19 mouse cellular contexts compared by ENCODE assay signal in genomic region chr10:64118833-64119232, GRCm38 (mm10). TPM values are rescaled to one million over a fixed set of nuclear protein-coding genes. Genes with fewer than 3 reads are reported as not detected.
"Had no signal": no experiment of that assay in that cellular context is flagged by ENCODE, and none has a peak within 500 bp of the region (broad histone marks: within the 10 kb centered on the region; RNA-seq: fewer than 3 reads in every experiment).

No protein-coding gene starts in this region.

- H3K4me1 ChIP-seq: limb, embryonic 12.5 days; liver, embryonic 13.5 days; lung, embryonic 15.5 days; megakaryocyte, embryonic 14.5 days; midbrain, embryonic 12.5 days; neural tube, embryonic 13.5 days had no signal

- H3K4me3 ChIP-seq: left cerebral cortex, adult 2 months; limb, embryonic 12.5 days; liver, embryonic 13.5 days; lung, embryonic 15.5 days; megakaryocyte, embryonic 14.5 days; midbrain, embryonic 12.5 days; neural tube, embryonic 13.5 days had no signal

- H3K9me3 ChIP-seq: limb, embryonic 12.5 days; liver, embryonic 13.5 days; lung, embryonic 15.5 days; midbrain, embryonic 12.5 days; neural tube, embryonic 13.5 days had no signal

- H3K4me2 ChIP-seq: limb, embryonic 12.5 days; liver, embryonic 13.5 days; lung, embryonic 15.5 days; midbrain, embryonic 12.5 days; neural tube, embryonic 13.5 days had no signal

- DNase-seq: kidney, adult 9 months; kidney, postnatal 10 days; kidney, postnatal 4 days; liver; liver, embryonic 13.5 days; liver, postnatal 0 days; lung, postnatal 14 days; retina, postnatal 1 day; right cerebral cortex, postnatal 14 days; thymus, postnatal 36 days had no signal

- H3K9ac ChIP-seq: limb, embryonic 12.5 days; liver, embryonic 13.5 days; liver, postnatal 0 days; lung, embryonic 15.5 days; midbrain, embryonic 12.5 days; neural tube, embryonic 13.5 days had no signal

- H3K27ac ChIP-seq: left cerebral cortex, adult 2 months; limb, embryonic 12.5 days; liver, embryonic 13.5 days; lung, embryonic 15.5 days; macrophage; midbrain, embryonic 12.5 days; neural tube, embryonic 13.5 days had no signal

- ATAC-seq: liver, postnatal 0 days; midbrain, embryonic 16.5 days had no signal

- H3K27me3 ChIP-seq: limb, embryonic 12.5 days; liver, embryonic 13.5 days; lung, embryonic 15.5 days; megakaryocyte, embryonic 14.5 days; midbrain, embryonic 12.5 days; neural tube, embryonic 13.5 days had no signal

- H3K36me3 ChIP-seq: limb, embryonic 12.5 days; liver, embryonic 13.5 days; lung, embryonic 15.5 days; midbrain, embryonic 12.5 days; neural tube, embryonic 13.5 days had no signal

RNA-seq across cellular contexts. Expression of gene Lrrtm3, which starts 28.8 kb away (rescaled TPM):
- polyA plus RNA-seq: macrophage; spleen, adult 2 months had no signal
